Mouse (Mus musculus) embryonic facial prominence, embryonic 15.5 days (tissue): ENCODE data around the gene Sppl3. TPM values are rescaled to one million over a fixed set of nuclear protein-coding genes. Genes with fewer than 3 reads are reported as not detected.

Experiments used
- ATAC-seq: fragments of 200-750 bp; cut with Nextera tagmentation; 2 replicates; pipeline ENCODE4 v1.8.0; 2017; ENCODE audit warnings: low read depth, moderate TSS enrichment; ENCODE audit not compliant: insufficient number of reproducible peaks, low FRiP score, low TSS enrichment
- H3K27ac ChIP-seq: fragments of 300-500 bp; sonication (generic); replicated peaks from 2 replicates; pipeline ENCODE4 v1.5.1; 2015; ENCODE audit warnings: mild to moderate bottlenecking, inconsistent platforms
- H3K27me3 ChIP-seq: fragments of 300-500 bp; sonication (generic); 2 replicates; pipeline ENCODE4 v1.6.1; 2015; ENCODE audit warnings: inconsistent platforms
- H3K36me3 ChIP-seq: fragments of 300-500 bp; sonication (generic); 2 replicates; pipeline ENCODE4 v1.6.1; 2015; ENCODE audit warnings: mild to moderate bottlenecking, inconsistent platforms
- H3K4me1 ChIP-seq: fragments of 300-500 bp; sonication (generic); 2 replicates; pipeline ENCODE4 v1.6.1; 2015; ENCODE audit warnings: inconsistent platforms
- H3K4me2 ChIP-seq: fragments of 300-500 bp; sonication (generic); replicated peaks from 2 replicates; pipeline ENCODE4 v1.6.1; 2015; ENCODE audit warnings: mild to moderate bottlenecking, inconsistent platforms
- H3K4me3 ChIP-seq: fragments of 300-500 bp; sonication (generic); replicated peaks from 2 replicates; pipeline ENCODE4 v1.5.1; 2015; ENCODE audit warnings: mild to moderate bottlenecking, inconsistent platforms
- H3K9ac ChIP-seq: fragments of 300-500 bp; sonication (generic); 2 replicates; pipeline ENCODE4 v1.6.1; 2015; ENCODE audit warnings: inconsistent platforms
- H3K9me3 ChIP-seq: fragments of 300-500 bp; sonication (generic); replicated peaks from 2 replicates; pipeline ENCODE4 v1.6.1; 2016; ENCODE audit warnings: inconsistent platforms
- WGBS: fragments of 180-500 bp; shearing (Covaris S2); methylation state at CpG from one replicate; pipeline ENCODE4 v1.1.7; 2015; 5-methylcytosine and 5-hydroxymethylcytosine counted together
- polyA plus RNA-seq: library from polyadenylated mRNA; unstranded; fragments of >200 nt; fragmentation: Nextera tagmentation; extraction: Ambion mirVana; gene quantifications from 2 replicates; pipeline ENCODE4 v1.2.1, GENCODE M21; 2015

The Sppl3 gene
- polyA plus RNA-seq, 1 experiment from 2014 or later, result 20.9 TPM

DNA sequence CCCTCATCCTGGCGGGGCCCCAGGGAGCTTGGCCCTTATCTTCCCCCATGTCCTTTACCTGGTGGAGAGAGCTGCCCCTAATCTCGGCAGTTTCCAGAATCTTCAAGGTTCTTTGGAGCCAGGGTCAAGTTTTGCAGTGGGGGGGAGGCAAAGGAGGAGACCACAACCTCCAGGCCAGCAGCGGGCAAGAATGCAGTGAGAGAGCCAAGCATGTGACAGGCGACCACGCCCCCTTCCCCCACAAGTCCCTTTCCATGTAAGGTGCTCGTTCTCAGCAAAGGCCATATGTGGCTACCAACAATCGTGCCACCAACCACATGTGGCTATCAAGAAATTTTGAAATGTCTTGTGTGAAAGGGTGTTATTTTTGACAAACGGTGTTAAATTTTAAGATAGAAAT, 37.8 kb upstream of the Sppl3 start:
- H3K9ac ChIP-seq, result no peak overlapping the region
- H3K4me1 ChIP-seq, result no peaks in the 10 kb centered on the region
- no peak overlapping the region for H3K27ac ChIP-seq
- peaks cover 8% of the 10 kb centered on the region for H3K27me3 ChIP-seq
- H3K36me3 ChIP-seq, result no peaks in the 10 kb centered on the region
- no peak overlapping the region for H3K4me2 ChIP-seq
- 71% methylated on average over 8 of the region's 8 CpGs for WGBS
- ATAC-seq, result no peak
- no peak overlapping the region for H3K4me3 ChIP-seq
- no peaks in the 10 kb centered on the region for H3K9me3 ChIP-seq

GRCm38 (mm10) chr5:114976935-114977334, 34.0 kb upstream of the Sppl3 start:
- H3K27me3 ChIP-seq, result no peaks in the 10 kb centered on the region
- H3K9me3 ChIP-seq, result no peaks in the 10 kb centered on the region
- no peak overlapping the region for H3K4me2 ChIP-seq
- peaks cover 19% of the 10 kb centered on the region for H3K4me1 ChIP-seq
- H3K9ac ChIP-seq, result no peak overlapping the region
- H3K36me3 ChIP-seq, result no peaks in the 10 kb centered on the region
- H3K27ac ChIP-seq, result no peak overlapping the region
- no peak for ATAC-seq
- no peak overlapping the region for H3K4me3 ChIP-seq

- no peaks in the 10 kb centered on the region for H3K27me3 ChIP-seq
- peaks cover 19% of the 10 kb centered on the region for H3K4me1 ChIP-seq
- no peaks in the 10 kb centered on the region for H3K36me3 ChIP-seq
- H3K4me2 ChIP-seq, result no peak overlapping the region
- H3K9ac ChIP-seq, result no peak overlapping the region
- no peak overlapping the region for H3K4me3 ChIP-seq
- H3K27ac ChIP-seq, result no peak overlapping the region
- ATAC-seq, result no peak
- 58% methylated on average over 11 of the region's 11 CpGs for WGBS
- no peaks in the 10 kb centered on the region for H3K9me3 ChIP-seq
Observed at GRCm38 (mm10) chr5:114978473-114978872, 32.5 kb upstream of the Sppl3 start.

GRCm38 (mm10) chr5:114978888-114979249, 32.1 kb upstream of the Sppl3 start:
- Histone ChIP-seq H3K27me3 (no peaks in the 10 kb centered on the region), H3K4me2 (peak overlapping the region; percentile 92), H3K9ac (no peak overlapping the region), H3K36me3 (no peaks in the 10 kb centered on the region), H3K4me1 (peaks cover 19% of the 10 kb centered on the region), H3K9me3 (no peaks in the 10 kb centered on the region), H3K27ac (0 out of 2 replicates have a peak overlapping the region, but pooled peaks have one; percentile 48), H3K4me3 (peak overlapping the region; percentile 46)
- 1% methylated on average over 6 of the region's 6 CpGs for WGBS
- no peak for ATAC-seq

- 4% methylated on average over 32 of the region's 32 CpGs for WGBS
- Histone ChIP-seq H3K9me3 (no peaks in the 10 kb centered on the region), H3K4me3 (peak overlapping the region; percentile 46), H3K36me3 (no peaks in the 10 kb centered on the region), H3K27ac (peak overlapping the region; percentile 76), H3K9ac (peak overlapping the region; percentile 35), H3K4me1 (peaks cover 19% of the 10 kb centered on the region), H3K4me2 (peak overlapping the region; percentile 92), H3K27me3 (no peaks in the 10 kb centered on the region)
- 0 out of 2 replicates have a peak, but pooled peaks have one; percentile 58 for ATAC-seq
Observed at GRCm38 (mm10) chr5:114979250-114980121, 31.5 kb upstream of the Sppl3 start.

- Histone ChIP-seq H3K9me3 (no peaks in the 10 kb centered on the region), H3K4me2 (peak overlapping the region; percentile 92), H3K27ac (peak overlapping the region; percentile 76), H3K27me3 (no peaks in the 10 kb centered on the region), H3K36me3 (no peaks in the 10 kb centered on the region), H3K4me3 (peak overlapping the region; percentile 46), H3K4me1 (peaks cover 19% of the 10 kb centered on the region), H3K9ac (peak overlapping the region; percentile 35; the same call in 1 of the 2 replicates)
- 23% methylated on average over 16 of the region's 16 CpGs for WGBS
- 0 out of 2 replicates have a peak, but pooled peaks have one; percentile 25 for ATAC-seq
Observed at GRCm38 (mm10) chr5:114980122-114980748, 30.7 kb upstream of the Sppl3 start.

DNA sequence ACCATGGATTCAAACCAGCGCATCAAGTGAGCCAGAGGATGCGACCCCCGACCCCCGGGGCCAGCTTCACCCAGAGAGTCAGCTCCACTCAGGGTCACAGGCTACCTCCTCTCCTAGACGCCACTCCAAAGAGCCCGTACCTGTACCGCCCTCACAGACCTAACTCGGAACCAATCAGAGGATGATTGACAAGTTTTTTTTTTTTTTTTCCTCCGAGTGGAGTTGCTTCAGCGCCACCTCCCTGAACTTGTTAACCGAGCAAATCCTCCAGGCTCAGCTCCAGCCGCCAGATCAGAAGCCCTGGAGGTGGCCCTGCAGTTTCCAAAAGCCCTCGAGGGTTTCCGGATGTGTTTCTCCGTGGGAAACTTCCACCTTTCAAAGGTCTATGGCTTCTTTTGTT, 28.9 kb upstream of the Sppl3 start:
- 48% methylated on average over 15 of the region's 15 CpGs for WGBS
- Histone ChIP-seq H3K27me3 (no peaks in the 10 kb centered on the region), H3K27ac (no peak overlapping the region), H3K9ac (no peak overlapping the region), H3K4me1 (peaks cover 22% of the 10 kb centered on the region), H3K36me3 (no peaks in the 10 kb centered on the region), H3K4me2 (no peak overlapping the region), H3K4me3 (no peak overlapping the region), H3K9me3 (no peaks in the 10 kb centered on the region)
- ATAC-seq, result no peak

GRCm38 (mm10) chr5:114985074-114985473, 25.9 kb upstream of the Sppl3 start:
- H3K4me3 ChIP-seq, result no peak overlapping the region
- ATAC-seq, result no peak
- no peaks in the 10 kb centered on the region for H3K36me3 ChIP-seq
- no peak overlapping the region for H3K27ac ChIP-seq
- H3K27me3 ChIP-seq, result no peaks in the 10 kb centered on the region
- no peaks in the 10 kb centered on the region for H3K9me3 ChIP-seq
- peaks cover 8% of the 10 kb centered on the region for H3K4me1 ChIP-seq
- H3K4me2 ChIP-seq, result no peak overlapping the region
- no peak overlapping the region for H3K9ac ChIP-seq

- no peak overlapping the region for H3K4me3 ChIP-seq
- no peak overlapping the region for H3K27ac ChIP-seq
- ATAC-seq, result no peak
- H3K4me2 ChIP-seq, result no peak overlapping the region
- WGBS, result 81% methylated on average over 16 of the region's 16 CpGs
- H3K9ac ChIP-seq, result no peak overlapping the region
- no peaks in the 10 kb centered on the region for H3K36me3 ChIP-seq
- H3K4me1 ChIP-seq, result 0 out of 2 replicates have a peak, but pooled peaks cover 4% of the 10 kb centered on the region
- H3K27me3 ChIP-seq, result no peaks in the 10 kb centered on the region
- no peaks in the 10 kb centered on the region for H3K9me3 ChIP-seq
Observed at GRCm38 (mm10) chr5:114996447-114996846, 14.5 kb upstream of the Sppl3 start.

GRCm38 (mm10) chr5:114997327-114997726, 13.6 kb upstream of the Sppl3 start:
- no peak overlapping the region for H3K27ac ChIP-seq
- WGBS, result 58% methylated on average over 6 of the region's 6 CpGs
- H3K4me3 ChIP-seq, result no peak overlapping the region
- no peaks in the 10 kb centered on the region for H3K9me3 ChIP-seq
- no peaks in the 10 kb centered on the region for H3K36me3 ChIP-seq
- H3K9ac ChIP-seq, result no peak overlapping the region
- 0 out of 2 replicates have a peak, but pooled peaks cover 8% of the 10 kb centered on the region for H3K4me1 ChIP-seq
- H3K4me2 ChIP-seq, result no peak overlapping the region
- no peaks in the 10 kb centered on the region for H3K27me3 ChIP-seq
- no peak for ATAC-seq

DNA sequence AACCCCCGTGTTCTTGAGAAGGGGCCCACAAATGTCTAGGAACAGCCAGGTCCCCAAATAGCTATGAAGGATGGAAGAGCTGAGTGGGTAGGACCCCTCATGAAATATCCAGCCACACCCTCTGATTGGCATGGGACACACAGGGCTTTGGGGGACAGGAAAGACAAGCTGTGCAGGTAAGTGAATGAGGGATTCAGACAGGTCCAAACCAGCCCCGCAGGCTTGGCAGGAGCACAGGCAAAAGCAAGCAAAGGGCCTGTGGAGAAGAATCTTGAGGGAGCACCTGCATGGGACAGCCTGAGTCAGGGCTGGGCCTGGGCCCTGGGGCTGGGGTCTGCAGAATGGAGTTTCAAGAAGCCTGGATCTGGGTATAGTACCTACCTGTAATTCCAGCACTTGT, 10.4 kb upstream of the Sppl3 start:
- no peak for ATAC-seq
- no peak overlapping the region for H3K9ac ChIP-seq

More for the DNA sequence above, 10.4 kb upstream of the Sppl3 start:
- H3K4me2 ChIP-seq, result no peak overlapping the region
- 66% methylated on average over 2 of the region's 2 CpGs for WGBS
- no peaks in the 10 kb centered on the region for H3K9me3 ChIP-seq
- H3K27me3 ChIP-seq, result no peaks in the 10 kb centered on the region
- peak overlapping the region; percentile 71 for H3K27ac ChIP-seq
- no peaks in the 10 kb centered on the region for H3K36me3 ChIP-seq
- peaks cover 13% of the 10 kb centered on the region; the same call in 1 of the 2 replicates for H3K4me1 ChIP-seq
- H3K4me3 ChIP-seq, result no peak overlapping the region
